Mouse (Mus musculus): Measurements from ENCODE around the gene Arl5a. TPM values are rescaled to one million over a fixed set of nuclear protein-coding genes. Genes with fewer than 3 reads are reported as not detected.

Gene Arl5a
- total and polyA plus RNA-seq, 3 experiments, result 12.7 to 36.8 (median 14.4) TPM

- no peaks in the 10 kb centered on the region for H3K9me3 ChIP-seq (replicated peaks; ENCODE audit: insufficient read depth, low read length)
- H3K27ac ChIP-seq (ENCODE audit: control insufficient read depth, low read depth, low read length), result no peak overlapping the region
- DNase-seq (ENCODE audit: low read depth, low spot score), result no peak
- H3K79me2 ChIP-seq (ENCODE audit: control insufficient read depth, insufficient read depth, low read length, poor library complexity), result no peaks in the 10 kb centered on the region
- H3K36me3 ChIP-seq (ENCODE audit: control insufficient read depth in 1 of 2, insufficient read depth in 2 of 2, low read length in 2 of 2), result no peaks in the 10 kb centered on the region
- TF ChIP-seq NRF1 (IDR thresholded peaks at IDR 0.05; ENCODE audit: insufficient read depth, low read depth, low read length, poor library complexity, severe bottlenecking), result no peak
- no peak for TF ChIP-seq GABPA (IDR thresholded peaks at IDR 0.05; ENCODE audit: low read depth, low read length)
- H3K4me3 ChIP-seq (ENCODE audit: control insufficient read depth in 1 of 2, insufficient read depth in 1 of 2, low read depth in 2 of 2, low read length in 2 of 2), result no peak overlapping the region
- H3K4me1 ChIP-seq (ENCODE audit: control insufficient read depth in 1 of 2, insufficient read depth in 2 of 2, low read length in 2 of 2), result no peaks in the 10 kb centered on the region
- H3K27me3 ChIP-seq (ENCODE audit: control insufficient read depth in 1 of 2, insufficient read depth in 2 of 2, low read length in 2 of 2), result no peaks in the 10 kb centered on the region; a peak in 1 of 4 replicates
- H3K9ac ChIP-seq (ENCODE audit: control insufficient read depth, low read depth, low read length, poor library complexity, severe bottlenecking), result no peak overlapping the region
Observed at GRCm38 (mm10) chr2:52367248-52367647, 57.5 kb downstream of the Arl5a start.

GRCm38 (mm10) chr2:52361086-52361485 lies 63.6 kb downstream of the Arl5a start:
- no peak for DNase-seq (ENCODE audit: low read depth, low spot score)
- TF ChIP-seq SIN3A (IDR thresholded peaks at IDR 0.05; ENCODE audit: low read length) (no peak), MXI1 (IDR thresholded peaks at IDR 0.05; ENCODE audit: low read depth, low read length) (no peak), USF2 (IDR thresholded peaks at IDR 0.05; ENCODE audit: borderline replicate concordance in 1 of 2, insufficient read depth in 1 of 2, low read depth in 1 of 2, low read length in 2 of 2) (no peak), ETS1 (IDR thresholded peaks at IDR 0.05; ENCODE audit: low read depth, low read length) (no peak), POLR2AphosphoS5 (IDR thresholded peaks at IDR 0.05; ENCODE audit: borderline replicate concordance, low read depth, low read length) (no peak), TCF12 (IDR thresholded peaks at IDR 0.05; ENCODE audit: low read depth, low read length) (no peak), E2F4 (IDR thresholded peaks at IDR 0.05; ENCODE audit: borderline replicate concordance, low read depth, low read length) (no peak), JUND (IDR thresholded peaks at IDR 0.05; ENCODE audit: low read depth, low read length) (no peak), GABPA (IDR thresholded peaks at IDR 0.05; ENCODE audit: low read depth, low read length) (no peak), EP300 (IDR thresholded peaks at IDR 0.05; ENCODE audit: low read depth in 1 of 2, low read length in 2 of 2) (no peak), BHLHE40 (IDR thresholded peaks at IDR 0.05; ENCODE audit: borderline replicate concordance, low read depth, low read length) (no peak), MEF2A (IDR thresholded peaks at IDR 0.05; ENCODE audit: extremely low read depth, insufficient replicate concordance, low read depth, low read length, poor library complexity, severe bottlenecking) (no peak), RCOR1 (IDR thresholded peaks at IDR 0.05; ENCODE audit: low read depth, low read length) (no peak), MAFK (IDR thresholded peaks at IDR 0.05; ENCODE audit: borderline replicate concordance, low read depth, low read length) (no peak), ZKSCAN1 (IDR thresholded peaks at IDR 0.05; ENCODE audit: low read depth, low read length) (no peak), POLR2AphosphoS2 (IDR thresholded peaks at IDR 0.05; ENCODE audit: low read length) (no peak)

More at GRCm38 (mm10) chr2:52361086-52361485, 63.6 kb downstream of the Arl5a start:
- no peaks in the 10 kb centered on the region for H3K4me1 ChIP-seq (ENCODE audit: control insufficient read depth in 1 of 2, insufficient read depth in 2 of 2, low read length in 2 of 2)
- no peaks in the 10 kb centered on the region for H3K9me3 ChIP-seq (replicated peaks; ENCODE audit: insufficient read depth, low read length)
- peaks cover 0 to under 1% of the 10 kb centered on the region in 2 experiments; a peak in 1 of 4 replicates for H3K27me3 ChIP-seq (ENCODE audit: control insufficient read depth in 1 of 2, insufficient read depth in 2 of 2, low read length in 2 of 2)
- no peaks in the 10 kb centered on the region for H3K79me2 ChIP-seq (ENCODE audit: control insufficient read depth, insufficient read depth, low read length, poor library complexity)
- H3K4me3 ChIP-seq (ENCODE audit: control insufficient read depth in 1 of 2, insufficient read depth in 1 of 2, low read depth in 2 of 2, low read length in 2 of 2), result no peak overlapping the region
- H3K9ac ChIP-seq (ENCODE audit: control insufficient read depth, low read depth, low read length, poor library complexity, severe bottlenecking), result no peak overlapping the region
- H3K36me3 ChIP-seq (ENCODE audit: control insufficient read depth in 1 of 2, insufficient read depth in 2 of 2, low read length in 2 of 2), result no peaks in the 10 kb centered on the region
- no peak overlapping the region for H3K27ac ChIP-seq (ENCODE audit: control insufficient read depth, low read depth, low read length)

Data from MEL (cell line).